Mouse (Mus musculus) ES-E14 (cell line): ENCODE measurements around the gene Mdp1. TPM values are rescaled to one million over a fixed set of nuclear protein-coding genes. Genes with fewer than 3 reads are reported as not detected.

Source experiments
- DNase-seq: peaks from one replicate; pipeline ENCODE4 v3.0.0-alpha.2; 2013; ENCODE audit warnings: low read depth, low spot score
- H3K27ac ChIP-seq: 2 replicates; pipeline ENCODE4 v1.5.1; 2012; ENCODE audit warnings: low read depth, mild to moderate bottlenecking, low read length, moderate library complexity, mixed read lengths; ENCODE audit not compliant: poor library complexity, insufficient read depth, severe bottlenecking
- H3K36me3 ChIP-seq: 2 replicates; pipeline ENCODE4 v1.6.1; 2012; ENCODE audit warnings: mild to moderate bottlenecking, low read length, moderate library complexity, mixed read lengths; ENCODE audit not compliant: control insufficient read depth, poor library complexity, insufficient read depth, severe bottlenecking
- H3K4me1 ChIP-seq, 2 experiments: fragments of 150-350 bp in 1 of 2; sonication (generic) in 1 of 2; 2 replicates each; pipeline ENCODE4 v1.6.1; 2012; ENCODE audit warnings: low read length in 2 of 2, mild to moderate bottlenecking in 1 of 2, mixed read lengths in 1 of 2; ENCODE audit not compliant: control insufficient read depth in 2 of 2, insufficient read depth in 2 of 2, poor library complexity in 1 of 2
- H3K4me3 ChIP-seq, 2 experiments: fragments of 150-350 bp in 1 of 2; sonication (generic) in 1 of 2; 2 replicates each; pipeline ENCODE4 v1.5.1; 2012; ENCODE audit warnings: low read length in 2 of 2, low read depth in 1 of 2, mild to moderate bottlenecking in 1 of 2, mixed read lengths in 1 of 2; ENCODE audit not compliant: insufficient read depth in 1 of 2, poor library complexity in 1 of 2, severe bottlenecking in 1 of 2
- H3K9ac ChIP-seq: 2 replicates; pipeline ENCODE4 v1.6.1; 2012; ENCODE audit warnings: low read depth, mild to moderate bottlenecking, low read length, mixed read lengths; ENCODE audit not compliant: poor library complexity, insufficient read depth, severe bottlenecking
- H3K9me3 ChIP-seq: fragments of 150-350 bp; sonication (generic); 2 replicates; pipeline ENCODE4 v1.6.1; 2012; ENCODE audit warnings: low read depth, mild to moderate bottlenecking, low read length; ENCODE audit not compliant: control insufficient read depth, insufficient read depth
- HCFC1 ChIP-seq: IDR thresholded peaks from 2 replicates; pipeline ENCODE4 v1.6.1; 2012; ENCODE audit warnings: low read length, inconsistent platforms, borderline replicate concordance; ENCODE audit not compliant: insufficient read depth
- MAFK ChIP-seq: IDR thresholded peaks from 2 replicates; pipeline ENCODE4 v1.6.1; 2014; ENCODE audit warnings: mild to moderate bottlenecking, low read depth, low read length, inconsistent platforms; ENCODE audit not compliant: insufficient read depth
- ZC3H11A ChIP-seq: IDR thresholded peaks from 2 replicates; pipeline ENCODE4 v1.6.1; 2012; ENCODE audit warnings: low read depth, mild to moderate bottlenecking, inconsistent platforms, low read length, borderline replicate concordance
- in situ Hi-C, 2 experiments: fragments of 600-800 bp; cut with MboI; formaldehyde crosslinking; loops; one replicate each; pipeline ENCODE4 v1.15.1; 2025; ENCODE audit warnings: low sequenced_read_pairs in 2 of 2, inconsistent platforms in 1 of 2; ENCODE audit not compliant: unreplicated experiment in 2 of 2
- total RNA-seq: library from RNA; depleted of rRNA; stranded (reverse); fragments of 300-350 nt; gene quantifications from 2 replicates; pipeline ENCODE4 v1.2.3, GENCODE M21; 2012; rRNA removed

Gene Mdp1
- total RNA-seq, 1 experiment, result 13.0 TPM

DNA sequence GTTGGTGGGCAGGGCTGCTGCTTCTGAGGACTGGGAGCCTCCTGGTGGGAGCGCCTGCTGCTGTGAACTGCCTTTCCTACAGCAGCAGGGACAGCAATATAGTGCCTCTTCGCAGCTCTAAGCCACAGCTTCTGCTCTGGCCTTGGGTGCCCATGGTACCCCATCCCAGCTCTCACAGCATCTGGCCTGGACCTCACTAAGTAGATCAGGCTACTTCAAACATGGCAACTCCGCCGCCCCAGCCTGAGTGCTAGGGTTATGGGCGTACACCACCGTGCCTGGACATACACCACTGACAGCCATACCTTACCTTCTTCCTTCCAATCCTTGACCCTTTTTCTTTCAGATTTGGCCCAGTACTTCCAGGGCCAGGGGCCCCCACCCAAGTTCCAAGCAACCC lies 52.0 kb downstream of the Mdp1 start:
- Histone ChIP-seq H3K27ac (no peak overlapping the region), H3K9me3 (no peaks in the 10 kb centered on the region), H3K4me3 (no peak overlapping the region), H3K9ac (no peak overlapping the region), H3K36me3 (peaks cover 29% of the 10 kb centered on the region), H3K4me1 (peaks cover 0 to 9% of the 10 kb centered on the region in 2 experiments; a peak in 2 of 4 replicates)
- DNase-seq, result no peak
- in situ Hi-C loops, result no loop called here
- TF ChIP-seq ZC3H11A (no peak), MAFK (no peak), HCFC1 (no peak)

Other genes starting within 250 kb of the Mdp1 start
- gene Dhrs4, start 181.8 kb downstream of the Mdp1 start, total RNA-seq, result 14.6 and 14.9 TPM in 2 replicates
- gene Carmil3, start 169.9 kb downstream of the Mdp1 start, total RNA-seq, result 0.58 and 1.1 TPM in 2 replicates
- 0.21 TPM in 1 of 2 replicates, not detected in the other for gene Cpne6, start 150.1 kb downstream of the Mdp1 start, total RNA-seq
- not detected in 2 replicates for gene Nrl, start 135.5 kb downstream of the Mdp1 start, total RNA-seq
- 28.5 and 108 TPM in 2 replicates for gene Pck2, start 120.2 kb downstream of the Mdp1 start, total RNA-seq
- 17.5 and 28.8 TPM in 2 replicates for gene Dcaf11, start 100.5 kb downstream of the Mdp1 start, total RNA-seq
- gene A730061H03Rik, start 100.1 kb downstream of the Mdp1 start, total RNA-seq, result not detected in 2 replicates
- gene Fitm1, start 84.9 kb downstream of the Mdp1 start, total RNA-seq, result 0.71 and 1.6 TPM in 2 replicates
- 32.8 and 59.5 TPM in 2 replicates for gene Psme1, start 82.4 kb downstream of the Mdp1 start, total RNA-seq
- gene Emc9, start 75.2 kb downstream of the Mdp1 start, total RNA-seq, result 4.9 and 9.2 TPM in 2 replicates
- 44.0 and 74.3 TPM in 2 replicates for gene Psme2, start 69.4 kb downstream of the Mdp1 start, total RNA-seq
- 13.1 and 33.7 TPM in 2 replicates for gene Rnf31, start 68.8 kb downstream of the Mdp1 start, total RNA-seq
- gene Irf9, start 56.9 kb downstream of the Mdp1 start, total RNA-seq, result 5.8 and 17.5 TPM in 2 replicates
- gene Rec8, start 42.5 kb downstream of the Mdp1 start, total RNA-seq, result 5.8 and 11.8 TPM in 2 replicates
- gene Ipo4, start 24.6 kb downstream of the Mdp1 start, total RNA-seq, result 62.9 and 111 TPM in 2 replicates
- gene Gm49378, start 22.6 kb downstream of the Mdp1 start, total RNA-seq, result not detected in 2 replicates
- 41.1 and 76.1 TPM in 2 replicates for gene Tm9sf1, start 16.7 kb downstream of the Mdp1 start, total RNA-seq
- gene Tssk4, start 10.3 kb downstream of the Mdp1 start, total RNA-seq, result not detected in 2 replicates
- 15.3 and 18.2 TPM in 2 replicates for gene Gmpr2, start 11.4 kb upstream of the Mdp1 start, total RNA-seq
- 187 and 253 TPM in 2 replicates for gene Nedd8, start 11.6 kb upstream of the Mdp1 start, total RNA-seq
- gene Tinf2, start 21.3 kb upstream of the Mdp1 start, total RNA-seq, result 26.1 and 60.9 TPM in 2 replicates
- 13.4 and 31.6 TPM in 2 replicates for gene Tgm1, start 53.4 kb upstream of the Mdp1 start, total RNA-seq
- 34.0 and 95.5 TPM in 2 replicates for gene Rabggta, start 61.8 kb upstream of the Mdp1 start, total RNA-seq
- gene Dhrs1, start 85.2 kb upstream of the Mdp1 start, total RNA-seq, result 9.6 and 18.0 TPM in 2 replicates
- 30.0 and 38.3 TPM in 2 replicates for gene Nop9, start 85.2 kb upstream of the Mdp1 start, total RNA-seq
- gene Cideb, start 98.0 kb upstream of the Mdp1 start, total RNA-seq, result 2.2 and 4.1 TPM in 2 replicates
- gene Ltb4r2, start 100.9 kb upstream of the Mdp1 start, total RNA-seq, result 1.5 and 7.1 TPM in 2 replicates
- gene Ltb4r1, start 105.5 kb upstream of the Mdp1 start, total RNA-seq, result 0.67 and 2.1 TPM in 2 replicates
- 0.27 and 0.32 TPM in 2 replicates for gene Adcy4, start 123.6 kb upstream of the Mdp1 start, total RNA-seq
- gene Ripk3, start 128.4 kb upstream of the Mdp1 start, total RNA-seq, result 9.0 and 17.8 TPM in 2 replicates
- 6.4 and 25.4 TPM in 2 replicates for gene Nfatc4, start 162.6 kb upstream of the Mdp1 start, total RNA-seq
- gene Nynrin, start 193.5 kb upstream of the Mdp1 start, total RNA-seq, result 7.1 and 10.4 TPM in 2 replicates
- 0.04 and 0.11 TPM in 2 replicates for gene Cbln3, start 223.9 kb upstream of the Mdp1 start, total RNA-seq
- 7.2 and 15.8 TPM in 2 replicates for gene Khnyn, start 224.4 kb upstream of the Mdp1 start, total RNA-seq
- gene Sdr39u1, start 239.8 kb upstream of the Mdp1 start, total RNA-seq, result 8.2 and 11.1 TPM in 2 replicates